Mouse (Mus musculus) bone marrow, adult 2 months (tissue): ENCODE data around the gene Ccdc93.

Experiments used
- CTCF ChIP-seq: fragments of 200-500 bp; IDR thresholded peaks from 2 replicates; pipeline ENCODE4 v1.5.1; 2011; ENCODE audit warnings: low read length, control low read depth; ENCODE audit not compliant: control insufficient read depth, insufficient read depth
- POLR2A ChIP-seq: fragments of 200-500 bp; IDR thresholded peaks from 2 replicates; pipeline ENCODE4 v1.6.1; 2011; ENCODE audit warnings: low read depth, mild to moderate bottlenecking, control low read depth, low read length, borderline replicate concordance; ENCODE audit not compliant: control insufficient read depth

DNA sequence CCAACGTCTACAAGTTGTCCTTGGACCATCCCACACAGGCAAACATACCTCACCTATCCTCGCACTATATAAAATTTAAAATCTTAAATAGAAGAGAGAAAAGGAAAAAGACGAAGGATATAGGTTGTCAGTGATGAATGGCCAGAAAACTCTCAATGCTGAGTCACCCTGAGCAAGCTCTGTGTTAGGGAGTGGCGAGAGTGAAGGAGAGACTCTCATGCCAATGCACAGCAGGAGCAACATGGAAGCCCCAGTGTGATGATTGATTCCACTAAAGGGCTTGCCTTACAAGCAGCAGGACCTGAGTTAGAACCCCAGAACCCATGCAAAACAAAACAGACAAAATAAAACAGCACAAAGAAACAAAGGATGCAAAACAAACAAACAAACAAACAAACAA is 32.6 kb upstream of the Ccdc93 start:
- no peak for TF ChIP-seq CTCF
- TF ChIP-seq POLR2A = no peak
